Mouse (Mus musculus) liver, embryonic 12.5 days (tissue): Measurements from ENCODE around the gene Tor1aip1. TPM values are rescaled to one million over a fixed set of nuclear protein-coding genes. Genes with fewer than 3 reads are reported as not detected.
A peak's percentile ranks its signal among the peaks of the same experiment; 100 is the strongest.

Experiments
- ATAC-seq: fragments of 200-750 bp; cut with Nextera tagmentation; 2 replicates; pipeline ENCODE4 v1.8.0; 2017; ENCODE audit warnings: moderate number of reproducible peaks, mild to moderate bottlenecking, moderate library complexity
- H3K27ac ChIP-seq: fragments of 300-500 bp; sonication (generic); 2 replicates; pipeline ENCODE4 v1.5.1; 2016; ENCODE audit warnings: mild to moderate bottlenecking
- H3K27me3 ChIP-seq: fragments of 300-500 bp; sonication (generic); replicated peaks from 2 replicates; pipeline ENCODE4 v1.6.1; 2016; ENCODE audit warnings: mild to moderate bottlenecking, moderate library complexity
- H3K36me3 ChIP-seq: fragments of 300-500 bp; sonication (generic); 2 replicates; pipeline ENCODE4 v1.6.1; 2016; ENCODE audit warnings: mild to moderate bottlenecking, moderate library complexity
- H3K4me1 ChIP-seq: fragments of 300-500 bp; sonication (generic); 2 replicates; pipeline ENCODE4 v1.6.1; 2016
- H3K4me2 ChIP-seq: fragments of 300-500 bp; sonication (generic); 2 replicates; pipeline ENCODE4 v1.6.1; 2016; ENCODE audit warnings: mild to moderate bottlenecking, moderate library complexity
- H3K4me3 ChIP-seq: fragments of 300-500 bp; sonication (generic); 2 replicates; pipeline ENCODE4 v1.5.1; 2016; ENCODE audit warnings: mild to moderate bottlenecking, moderate library complexity
- H3K9ac ChIP-seq: fragments of 300-500 bp; sonication (generic); 2 replicates; pipeline ENCODE4 v1.6.1; 2016; ENCODE audit warnings: mild to moderate bottlenecking, moderate library complexity
- H3K9me3 ChIP-seq: fragments of 300-500 bp; sonication (generic); replicated peaks from 2 replicates; pipeline ENCODE4 v1.6.1; 2016; ENCODE audit warnings: mild to moderate bottlenecking, moderate library complexity
- WGBS: fragments of 180-500 bp; shearing (Covaris S2); methylation state at CpG from one replicate; pipeline ENCODE4 v1.1.7; 2016; ENCODE audit not compliant: insufficient replicate concordance; 5-methylcytosine and 5-hydroxymethylcytosine counted together
- polyA plus RNA-seq: library from polyadenylated mRNA; unstranded; fragments of >200 nt; fragmentation: Nextera tagmentation; extraction: Ambion mirVana; gene quantifications from 2 replicates; pipeline ENCODE4 v1.2.1, GENCODE M21; 2016

The Tor1aip1 gene
- polyA plus RNA-seq, 1 experiment from 2014 or later = 26.4 TPM

DNA sequence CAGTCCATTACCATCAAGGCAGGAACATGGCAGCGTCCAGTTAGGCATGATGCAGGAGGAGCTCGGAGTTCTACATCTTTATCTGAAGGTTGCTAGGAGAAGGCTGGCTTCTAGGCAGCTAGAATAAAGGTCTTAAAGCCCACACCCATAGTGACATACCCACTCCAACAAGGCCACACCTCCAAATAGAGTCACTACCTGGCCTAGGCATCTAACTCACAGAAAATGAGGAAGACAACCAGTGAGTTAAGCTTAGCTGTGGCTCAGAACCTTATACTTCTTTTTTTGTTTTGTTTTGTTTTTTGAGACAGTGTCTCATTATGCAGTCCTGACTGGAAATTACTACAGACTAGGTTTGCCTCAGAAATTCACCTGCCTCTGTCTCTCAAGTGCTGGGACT lies 48.7 kb downstream of the Tor1aip1 start:
- ATAC-seq = no peak
- WGBS = 64% methylated on average over 2 of the region's 2 CpGs
- H3K9me3 ChIP-seq = no peaks in the 10 kb centered on the region

DNA sequence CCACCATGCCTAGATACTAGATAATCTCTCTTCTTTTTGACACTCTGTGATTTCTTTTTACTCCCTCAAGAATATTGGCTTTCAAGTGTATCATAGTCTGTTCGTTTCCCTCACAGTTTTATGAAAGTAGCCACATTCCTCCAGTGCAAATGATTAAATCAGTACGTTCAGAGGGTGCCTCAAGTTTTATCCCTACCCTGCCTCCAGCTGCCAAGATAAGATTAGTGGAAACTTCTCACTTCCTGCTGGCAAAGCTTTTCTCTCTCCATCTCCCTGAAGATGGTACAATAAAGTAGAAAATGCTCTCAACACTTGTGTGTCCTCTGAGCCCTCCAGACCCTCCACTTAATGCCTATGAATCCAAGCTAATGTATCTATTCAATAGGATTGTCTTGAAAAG lies 61.3 kb downstream of the Tor1aip1 start:
- H3K27me3 ChIP-seq = no peaks in the 10 kb centered on the region
- peak overlapping the region; percentile 76 for H3K4me2 ChIP-seq
- no peaks in the 10 kb centered on the region for H3K9me3 ChIP-seq
- WGBS = 16% methylated on average over 2 of the region's 2 CpGs
- no peaks in the 10 kb centered on the region for H3K36me3 ChIP-seq
- no peak overlapping the region; the same call in 1 of the 2 replicates for H3K4me3 ChIP-seq
- no peak overlapping the region for H3K27ac ChIP-seq
- no peak for ATAC-seq
- peaks cover 33% of the 10 kb centered on the region for H3K4me1 ChIP-seq
- no peak overlapping the region for H3K9ac ChIP-seq

More for the DNA sequence above, 48.7 kb downstream of the Tor1aip1 start:
- peaks cover 3% of the 10 kb centered on the region for H3K4me1 ChIP-seq
- H3K36me3 ChIP-seq = no peaks in the 10 kb centered on the region
- no peak overlapping the region for H3K27ac ChIP-seq
- H3K4me2 ChIP-seq = no peak overlapping the region
- H3K9ac ChIP-seq = no peak overlapping the region
- no peaks in the 10 kb centered on the region for H3K27me3 ChIP-seq
- H3K4me3 ChIP-seq = no peak overlapping the region

DNA sequence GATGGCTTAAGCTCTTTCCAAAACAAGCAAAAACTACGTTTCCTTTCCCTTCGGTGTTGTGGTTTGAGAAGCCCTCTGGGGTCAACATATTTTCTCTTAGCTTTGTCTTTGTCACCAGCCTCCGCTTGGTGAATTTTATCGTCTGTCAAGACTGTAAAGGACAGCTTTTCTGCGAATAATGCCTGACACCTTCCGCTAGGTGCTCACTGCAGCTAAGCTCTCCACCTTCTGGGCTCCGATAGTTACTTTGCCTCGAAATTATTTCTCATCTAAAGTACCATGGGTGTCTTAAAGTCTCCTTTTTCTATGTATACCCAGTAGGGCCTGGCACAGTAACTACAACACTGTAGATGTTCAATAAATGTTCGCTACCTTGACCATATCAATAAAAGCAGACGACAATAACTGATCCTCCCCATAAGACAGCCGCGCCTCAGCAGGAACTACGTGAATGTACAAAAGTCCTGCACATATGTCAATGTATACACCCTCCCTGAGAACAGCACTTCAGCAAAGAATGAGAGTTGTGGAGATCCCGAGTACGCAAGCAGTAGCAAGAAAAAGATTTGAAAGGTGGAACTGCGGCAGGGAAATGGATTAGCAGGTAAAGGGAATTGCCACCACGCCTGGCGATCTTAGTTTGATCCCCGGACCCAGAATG lies 62.4 kb downstream of the Tor1aip1 start:
- peak overlapping the region; percentile 99 for H3K9ac ChIP-seq
- peak overlapping the region; percentile 98 for H3K27ac ChIP-seq
- peak overlapping the region; percentile 76 for H3K4me2 ChIP-seq
- ATAC-seq = no peak
- H3K27me3 ChIP-seq = no peaks in the 10 kb centered on the region
- H3K4me3 ChIP-seq = peak overlapping the region; percentile 99
- no peaks in the 10 kb centered on the region for H3K36me3 ChIP-seq
- 5% methylated on average over 19 of the region's 19 CpGs for WGBS
- H3K9me3 ChIP-seq = no peaks in the 10 kb centered on the region
- peaks cover 38% of the 10 kb centered on the region for H3K4me1 ChIP-seq

DNA sequence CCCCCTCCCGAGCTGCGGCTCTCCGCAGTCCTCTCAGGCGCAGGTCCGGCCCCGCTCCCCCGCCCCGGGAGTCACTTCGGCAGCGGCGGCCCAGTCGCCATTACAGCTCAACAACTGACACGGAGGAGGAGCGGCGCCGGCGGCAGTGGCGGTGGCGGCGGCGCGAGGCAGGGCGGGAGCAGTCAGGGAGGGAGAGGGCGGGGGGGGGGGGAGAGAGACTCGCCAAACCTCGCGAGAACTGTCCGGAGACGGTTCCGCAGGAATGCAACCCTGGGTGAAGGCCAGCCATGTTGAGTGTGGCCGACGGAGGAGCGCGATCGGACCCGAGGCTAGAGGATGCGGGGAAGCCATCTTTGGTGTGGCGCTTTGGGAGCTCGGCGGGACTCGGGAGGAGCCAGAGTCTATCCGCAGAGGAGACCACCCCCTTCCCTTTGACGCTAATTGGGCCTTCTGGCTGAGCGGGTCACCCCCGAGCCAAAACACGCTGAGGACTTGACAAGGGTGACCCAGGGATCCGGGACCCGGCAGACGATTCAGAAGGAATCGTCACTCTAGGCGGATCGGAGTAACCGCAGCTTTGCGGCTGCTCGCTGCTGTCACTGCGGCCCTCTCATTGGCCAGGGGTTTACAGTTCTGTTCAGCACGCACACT lies 63.1 kb downstream of the Tor1aip1 start, which contains the start of gene Cep350:
Gene Cep350 (minus strand): TSS at position 188 of the 651 bp plus-strand sequence.
- Histone ChIP-seq H3K9me3 (no peaks in the 10 kb centered on the region), H3K4me3 (peak within 1 kb of the TSS; percentile 99), H3K9ac (peak within 1 kb of the TSS; percentile 99), H3K27ac (peak within 1 kb of the TSS; percentile 98), H3K4me2 (peak within 1 kb of the TSS; percentile 76), H3K27me3 (no peaks in the 10 kb centered on the region), H3K36me3 (no peaks in the 10 kb centered on the region), H3K4me1 (peaks cover 38% of the 10 kb centered on the region)
- 2% methylated on average over 44 of the region's 57 CpGs for WGBS
- peak; percentile 97 for ATAC-seq

DNA sequence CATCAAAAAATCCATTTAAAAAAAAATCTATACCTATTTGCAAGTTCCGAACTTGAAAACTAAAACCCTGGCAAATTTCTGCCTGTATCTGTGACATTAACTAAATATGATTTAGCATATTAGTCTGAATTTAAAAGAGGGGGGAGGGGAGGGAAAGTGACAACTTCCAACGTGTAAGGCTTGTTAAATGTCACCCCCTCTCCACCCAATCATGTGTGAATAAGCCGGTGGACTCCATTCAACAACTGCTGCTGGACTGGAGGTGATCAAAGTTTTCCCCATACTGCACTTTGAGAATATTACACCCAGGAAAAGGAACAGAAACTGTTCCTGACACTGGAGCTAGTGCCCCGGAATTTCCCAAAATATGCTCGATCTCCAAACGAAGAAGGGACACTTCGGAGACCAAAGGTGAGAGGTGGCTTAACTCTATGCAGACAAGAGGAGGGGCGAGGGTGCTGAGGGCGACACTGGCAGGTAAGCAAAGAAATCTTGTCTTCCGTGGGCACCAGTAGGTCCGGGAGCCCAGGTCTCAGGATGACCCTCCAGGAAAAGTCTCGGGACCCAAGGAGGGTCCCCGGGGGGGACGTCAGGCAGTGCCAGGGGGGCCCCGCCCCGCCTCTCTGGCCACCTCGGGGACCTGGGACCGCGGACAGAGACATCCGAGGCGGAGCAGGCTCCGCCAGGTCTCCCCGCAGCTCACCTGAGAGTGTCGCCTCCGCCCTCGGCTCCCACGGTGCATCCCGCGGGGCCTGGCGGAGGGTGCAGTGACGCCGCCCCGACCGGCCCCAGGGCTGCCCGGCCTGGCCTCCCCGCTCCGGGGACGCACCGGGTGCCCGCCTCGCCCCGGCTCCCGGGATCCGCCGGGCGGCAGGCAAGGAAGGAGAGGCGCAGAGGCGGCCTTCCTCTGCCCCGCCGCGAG lies 63.9 kb downstream of the Tor1aip1 start:
- ATAC-seq = peak; percentile 68
- no peaks in the 10 kb centered on the region for H3K27me3 ChIP-seq
- H3K9ac ChIP-seq = peak overlapping the region; percentile 99
- H3K4me2 ChIP-seq = peak overlapping the region; percentile 76
- H3K36me3 ChIP-seq = no peaks in the 10 kb centered on the region
- no peaks in the 10 kb centered on the region for H3K9me3 ChIP-seq
- H3K4me3 ChIP-seq = peak overlapping the region; percentile 99
- H3K4me1 ChIP-seq = peaks cover 38% of the 10 kb centered on the region
- WGBS = 3% methylated on average over 47 of the region's 51 CpGs
- H3K27ac ChIP-seq = peak overlapping the region; percentile 98

Other genes with a start within 250 kb of the Tor1aip1 start
- 26.1 and 26.2 TPM in 2 replicates for gene Qsox1, start 223.6 kb downstream of the Tor1aip1 start, polyA plus RNA-seq
- gene Cep350, start 63.2 kb downstream of the Tor1aip1 start, polyA plus RNA-seq = 7.8 and 9.3 TPM in 2 replicates
- 64.2 and 67.4 TPM in 2 replicates for gene Tor1aip2, start 1.1 kb downstream of the Tor1aip1 start, polyA plus RNA-seq
- 0.10 and 0.17 TPM in 2 replicates for gene Fam163a, start 168.5 kb upstream of the Tor1aip1 start, polyA plus RNA-seq